Mouse (Mus musculus) lung, embryonic 16.5 days (tissue): Measurements from ENCODE around the gene Cers4. TPM values are rescaled to one million over a fixed set of nuclear protein-coding genes. Genes with fewer than 3 reads are reported as not detected.

Experiments used
- ATAC-seq: fragments of 200-750 bp; cut with Nextera tagmentation; 2 replicates; pipeline ENCODE4 v1.8.0; 2017; ENCODE audit warnings: low read depth, mild to moderate bottlenecking, moderate library complexity
- H3K27ac ChIP-seq: fragments of 300-500 bp; sonication (generic); 2 replicates; pipeline ENCODE4 v1.5.1; 2014; ENCODE audit warnings: mild to moderate bottlenecking, control low read depth, low read length
- H3K27me3 ChIP-seq: fragments of 300-500 bp; sonication (generic); 2 replicates; pipeline ENCODE4 v1.6.1; 2014; ENCODE audit warnings: low read depth, low read length, mixed read lengths; ENCODE audit not compliant: control insufficient read depth, insufficient read depth
- H3K36me3 ChIP-seq: fragments of 300-500 bp; sonication (generic); 2 replicates; pipeline ENCODE4 v1.6.1; 2014; ENCODE audit warnings: low read length; ENCODE audit not compliant: control insufficient read depth, insufficient read depth
- H3K4me1 ChIP-seq: fragments of 300-500 bp; sonication (generic); replicated peaks from 2 replicates; pipeline ENCODE4 v1.6.1; 2014; ENCODE audit warnings: low read length, mixed read lengths; ENCODE audit not compliant: control insufficient read depth, insufficient read depth
- H3K4me2 ChIP-seq: fragments of 300-500 bp; sonication (generic); 2 replicates; pipeline ENCODE4 v1.6.1; 2014; ENCODE audit warnings: low read depth, low read length, control low read depth
- H3K4me3 ChIP-seq: fragments of 300-500 bp; sonication (generic); 2 replicates; pipeline ENCODE4 v1.5.1; 2014; ENCODE audit warnings: mild to moderate bottlenecking, low read length, control low read depth
- H3K9ac ChIP-seq: fragments of 300-500 bp; sonication (generic); 2 replicates; pipeline ENCODE4 v1.6.1; 2014; ENCODE audit warnings: low read length, control low read depth
- H3K9me3 ChIP-seq: fragments of 300-500 bp; sonication (generic); 2 replicates; pipeline ENCODE4 v1.6.1; 2016; ENCODE audit warnings: low read length; ENCODE audit not compliant: control insufficient read depth
- WGBS: fragments of 180-500 bp; shearing (Covaris S2); extraction: QIAGEN DNeasy Blood & Tissue Kit; methylation state at CpG from one replicate; pipeline ENCODE4 v1.1.7; 2014; 5-methylcytosine and 5-hydroxymethylcytosine counted together
- polyA plus RNA-seq: library from polyadenylated mRNA; unstranded; fragments of >200 nt; fragmentation: Nextera tagmentation; extraction: Ambion mirVana; gene quantifications from 2 replicates; pipeline ENCODE4 v1.2.1, GENCODE M21; 2015

The Cers4 gene
- polyA plus RNA-seq, 1 experiment from 2014 or later: 30.2 TPM

DNA sequence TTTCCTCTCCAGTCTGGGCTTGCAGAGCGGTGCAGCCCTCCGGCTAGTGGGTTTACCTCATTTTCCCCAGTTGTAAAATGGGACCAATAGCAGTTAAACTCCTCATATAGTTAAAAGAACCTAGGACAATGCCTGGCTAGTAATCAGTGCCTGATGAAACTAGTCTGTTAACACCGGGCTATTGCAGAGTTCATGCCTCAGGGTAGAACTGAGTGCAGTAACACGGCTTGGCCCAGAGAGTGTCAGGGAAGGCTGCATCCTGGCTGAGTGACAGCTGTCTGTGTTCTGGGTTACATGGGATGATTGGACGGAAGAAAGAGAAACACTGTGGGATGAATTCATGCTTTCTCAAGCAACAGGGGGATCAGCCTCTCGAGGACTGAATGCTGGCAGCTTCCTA, 3.1 kb downstream of the Cers4 start:
- WGBS: 45% methylated on average over 6 of the region's 6 CpGs
- Histone ChIP-seq H3K36me3 (no peaks in the 10 kb centered on the region), H3K27me3 (no peaks in the 10 kb centered on the region), H3K27ac (no peak overlapping the region), H3K9ac (peak overlapping the region; percentile 25; the same call in 1 of the 2 replicates), H3K4me1 (peaks cover 17% of the 10 kb centered on the region), H3K9me3 (no peaks in the 10 kb centered on the region), H3K4me3 (no peak overlapping the region), H3K4me2 (no peak overlapping the region)
- ATAC-seq: no peak

DNA sequence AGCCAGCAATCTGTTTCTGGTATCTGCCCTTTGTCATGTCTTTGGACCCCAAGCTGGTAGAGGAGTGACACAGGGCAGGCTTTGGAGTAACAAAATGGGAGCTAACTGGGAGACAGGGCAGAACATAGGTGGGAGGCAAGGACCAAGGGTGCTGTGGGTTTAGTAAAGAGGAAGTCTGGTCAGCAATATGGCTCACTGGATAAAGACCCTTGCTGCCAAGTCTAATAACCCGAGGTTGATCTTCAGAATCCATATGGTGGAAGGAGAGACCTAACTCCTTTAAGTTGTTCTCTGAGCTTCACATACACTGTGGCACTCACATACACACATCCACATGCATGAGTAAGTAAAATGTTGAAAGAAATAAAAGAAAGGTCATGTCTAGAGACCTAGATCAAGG, 4.8 kb downstream of the Cers4 start:
- H3K27ac ChIP-seq: no peak overlapping the region
- 82% methylated on average over 1 of the region's 1 CpGs for WGBS
- no peak overlapping the region for H3K4me2 ChIP-seq
- peaks cover 15% of the 10 kb centered on the region for H3K4me1 ChIP-seq
- H3K36me3 ChIP-seq: no peaks in the 10 kb centered on the region
- H3K4me3 ChIP-seq: no peak overlapping the region
- no peaks in the 10 kb centered on the region for H3K27me3 ChIP-seq
- ATAC-seq: no peak
- H3K9ac ChIP-seq: no peak overlapping the region
- no peaks in the 10 kb centered on the region for H3K9me3 ChIP-seq

DNA sequence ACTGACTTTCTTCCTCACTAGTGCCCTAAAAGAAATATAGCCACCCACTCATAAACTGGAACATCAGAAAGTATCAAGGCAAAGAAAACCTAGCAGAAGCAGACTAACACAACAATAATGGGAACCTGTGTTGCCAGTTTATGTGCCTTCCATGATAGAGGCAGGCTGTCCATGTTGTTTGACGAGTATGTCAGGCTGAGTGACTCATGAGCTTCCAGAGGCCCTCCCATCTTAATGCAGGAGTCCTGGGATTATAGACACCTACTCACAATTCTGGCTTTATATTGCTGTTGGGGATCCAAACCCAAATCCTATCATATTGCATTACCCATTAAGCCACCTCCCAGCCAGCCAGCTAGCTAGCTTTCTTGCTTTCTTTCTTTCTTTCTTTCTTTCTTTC, 12.5 kb downstream of the Cers4 start:
- Histone ChIP-seq H3K4me3 (no peak overlapping the region), H3K27ac (no peak overlapping the region), H3K36me3 (no peaks in the 10 kb centered on the region), H3K4me1 (no peaks in the 10 kb centered on the region), H3K9me3 (no peaks in the 10 kb centered on the region), H3K27me3 (no peaks in the 10 kb centered on the region), H3K9ac (no peak overlapping the region), H3K4me2 (no peak overlapping the region)
- 78% methylated on average over 1 of the region's 1 CpGs for WGBS
- ATAC-seq: no peak

DNA sequence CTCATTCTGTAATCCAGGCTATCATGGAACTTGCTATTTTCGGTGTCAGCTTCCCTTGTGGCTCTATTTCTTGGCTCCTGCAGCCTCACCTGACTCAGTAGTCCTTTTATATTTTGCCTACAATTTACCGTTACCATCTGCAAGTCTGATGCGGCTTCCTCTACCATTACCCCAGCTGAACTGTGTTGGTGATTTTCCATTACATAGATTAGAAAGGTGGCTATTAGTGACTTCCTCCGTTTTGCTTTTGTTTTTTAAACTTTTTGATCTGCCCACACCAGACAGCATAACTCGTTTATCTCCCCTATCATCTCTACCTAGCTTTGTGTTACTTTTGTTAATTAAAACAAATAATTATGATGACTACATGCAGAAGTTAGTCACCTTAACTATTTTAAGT, 14.7 kb downstream of the Cers4 start:
- Histone ChIP-seq H3K27me3 (no peaks in the 10 kb centered on the region), H3K36me3 (no peaks in the 10 kb centered on the region), H3K9me3 (no peaks in the 10 kb centered on the region), H3K4me2 (no peak overlapping the region), H3K4me1 (peaks cover 19% of the 10 kb centered on the region), H3K27ac (no peak overlapping the region), H3K9ac (no peak overlapping the region), H3K4me3 (no peak overlapping the region)
- no peak for ATAC-seq
- 70% methylated on average over 5 of the region's 5 CpGs for WGBS

DNA sequence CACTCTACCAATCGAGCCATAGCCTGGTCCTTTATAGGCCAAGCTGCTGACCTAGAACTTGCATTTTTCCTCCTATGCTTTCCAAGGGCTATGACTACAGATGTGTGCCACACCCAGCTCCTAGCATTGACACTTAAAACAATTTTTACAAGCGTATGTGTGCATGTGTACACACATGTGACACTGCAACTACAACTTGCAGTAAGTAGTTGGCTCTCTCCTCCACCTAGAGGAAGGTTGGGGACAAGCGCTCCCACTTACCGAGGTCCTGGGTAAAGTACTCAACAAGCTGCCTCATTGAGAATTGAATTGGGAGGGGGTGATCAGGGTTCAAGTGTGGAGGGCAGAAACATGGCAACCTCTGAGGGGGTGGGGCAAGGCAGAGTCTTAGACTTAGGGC, 18.0 kb downstream of the Cers4 start:
- Histone ChIP-seq H3K9me3 (no peaks in the 10 kb centered on the region), H3K4me2 (no peak overlapping the region), H3K9ac (no peak overlapping the region), H3K27ac (peak overlapping the region; percentile 94), H3K36me3 (no peaks in the 10 kb centered on the region), H3K27me3 (no peaks in the 10 kb centered on the region), H3K4me3 (no peak overlapping the region), H3K4me1 (peaks cover 19% of the 10 kb centered on the region)
- WGBS: 72% methylated on average over 4 of the region's 4 CpGs
- no peak for ATAC-seq

DNA sequence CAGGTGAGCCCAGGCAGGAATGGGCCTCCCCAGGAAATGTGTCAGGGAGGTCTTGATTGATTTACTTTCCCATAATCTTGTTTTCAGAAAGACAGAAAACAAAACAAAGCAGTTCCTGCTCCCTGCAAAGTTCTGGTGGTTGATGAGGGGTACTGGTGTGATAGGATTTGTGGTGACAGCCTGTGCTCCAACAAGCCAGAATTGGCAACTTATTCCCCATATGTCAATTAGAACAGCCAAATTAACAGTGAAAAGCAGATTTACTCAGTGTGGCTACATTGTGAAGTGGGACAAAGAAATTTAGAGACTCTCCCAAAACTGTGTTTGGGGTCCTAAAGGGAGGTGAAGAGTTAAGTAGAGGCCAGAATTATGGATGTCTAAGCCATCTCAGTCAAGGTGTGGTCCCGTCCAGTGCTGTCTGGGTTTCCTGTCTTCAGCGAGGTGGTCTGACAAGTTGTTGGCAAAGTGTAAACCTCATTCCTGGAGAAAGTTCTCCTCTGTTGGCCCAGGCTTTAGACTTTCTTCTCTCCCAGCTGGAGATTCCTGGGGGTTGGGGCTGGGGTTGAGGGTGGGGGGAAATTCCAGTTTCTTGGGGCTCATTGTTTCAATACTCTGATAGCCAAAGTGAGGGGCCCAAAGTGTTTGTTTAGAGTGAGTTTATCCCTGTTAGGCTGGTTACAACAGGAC, 18.7 kb downstream of the Cers4 start:
- Histone ChIP-seq H3K4me2 (peak overlapping the region; percentile 19), H3K27ac (peak overlapping the region; percentile 94), H3K4me1 (peaks cover 19% of the 10 kb centered on the region), H3K36me3 (no peaks in the 10 kb centered on the region; the same call in 1 of the 2 replicates), H3K9me3 (no peaks in the 10 kb centered on the region), H3K4me3 (no peak overlapping the region), H3K27me3 (no peaks in the 10 kb centered on the region), H3K9ac (peak overlapping the region; percentile 29; the same call in 1 of the 2 replicates)
- peak; percentile 59 for ATAC-seq
- WGBS: 6% methylated on average over 2 of the region's 2 CpGs

DNA sequence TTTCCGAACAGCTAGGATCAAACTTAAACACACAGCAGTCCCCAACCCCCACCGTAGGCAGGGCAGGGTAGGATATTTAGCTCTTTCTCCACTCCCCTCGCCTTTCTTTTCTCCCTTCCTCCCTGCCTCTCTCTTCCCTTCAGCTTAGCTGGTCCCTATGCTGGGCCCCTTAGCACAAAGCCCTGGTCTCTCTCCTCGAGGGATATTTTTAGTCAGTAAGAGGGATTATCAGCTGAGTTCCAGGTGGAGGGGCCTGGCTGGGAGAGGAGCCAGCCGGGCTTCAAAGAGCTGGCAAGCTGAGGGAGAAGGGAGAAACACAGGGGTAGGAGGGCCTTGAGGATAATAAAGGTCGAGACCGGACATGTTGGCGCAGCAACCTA, 19.3 kb downstream of the Cers4 start:
- H3K4me3 ChIP-seq: no peak overlapping the region
- peak overlapping the region; percentile 19 for H3K4me2 ChIP-seq
- WGBS: 19% methylated on average over 8 of the region's 8 CpGs
- H3K27ac ChIP-seq: peak overlapping the region; percentile 94
- no peaks in the 10 kb centered on the region for H3K27me3 ChIP-seq
- H3K9ac ChIP-seq: peak overlapping the region; percentile 29; the same call in 1 of the 2 replicates
- H3K36me3 ChIP-seq: peaks cover 4% of the 10 kb centered on the region
- no peaks in the 10 kb centered on the region for H3K9me3 ChIP-seq
- ATAC-seq: peak; percentile 83
- H3K4me1 ChIP-seq: peaks cover 19% of the 10 kb centered on the region

DNA sequence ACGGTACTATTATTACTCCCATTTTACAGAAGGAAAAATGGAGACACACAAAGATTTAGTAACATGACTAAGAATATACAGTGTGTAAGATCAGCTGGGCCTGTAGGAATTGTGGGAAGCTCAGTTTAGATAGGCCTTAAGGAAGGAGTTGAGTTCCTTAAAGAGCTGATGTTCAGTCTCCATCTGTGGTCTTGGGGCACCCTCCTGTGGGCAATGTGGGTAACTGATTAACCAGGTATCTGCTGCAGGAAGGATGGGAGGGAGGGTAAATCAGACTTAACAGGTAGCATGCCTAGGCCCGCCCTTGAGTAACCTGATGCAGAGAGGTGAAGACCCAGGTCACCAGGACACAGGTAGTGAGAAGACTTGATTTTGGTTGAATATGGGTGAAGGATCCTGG, 23.3 kb downstream of the Cers4 start:
- H3K27ac ChIP-seq: no peak overlapping the region
- peaks cover 21% of the 10 kb centered on the region for H3K36me3 ChIP-seq
- no peak overlapping the region for H3K4me3 ChIP-seq
- H3K27me3 ChIP-seq: no peaks in the 10 kb centered on the region
- no peak overlapping the region for H3K4me2 ChIP-seq
- H3K9ac ChIP-seq: no peak overlapping the region
- H3K9me3 ChIP-seq: no peaks in the 10 kb centered on the region
- peaks cover 12% of the 10 kb centered on the region for H3K4me1 ChIP-seq
- no peak for ATAC-seq
- 74% methylated on average over 2 of the region's 2 CpGs for WGBS

DNA sequence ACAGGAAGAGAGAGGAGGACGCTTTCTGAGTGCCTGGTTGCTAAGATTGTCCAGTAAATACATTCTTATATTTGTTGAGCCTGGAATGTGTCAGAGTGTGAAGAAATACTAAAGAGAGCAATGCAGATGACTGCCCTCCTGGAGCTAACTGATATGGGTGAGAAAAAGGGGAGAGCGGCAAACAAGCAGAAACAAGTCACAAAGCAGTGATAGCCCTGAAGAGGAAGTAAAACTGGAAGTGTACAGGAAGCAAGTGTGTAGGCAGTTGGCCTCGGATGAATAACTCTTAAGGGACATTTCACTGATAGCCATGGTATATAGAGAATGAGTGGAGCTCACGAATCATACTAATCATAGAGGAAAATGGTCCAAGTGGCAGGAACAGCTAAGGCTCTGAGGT, 28.6 kb downstream of the Cers4 start:
- Histone ChIP-seq H3K4me2 (no peak overlapping the region), H3K27ac (no peak overlapping the region), H3K4me3 (no peak overlapping the region), H3K9me3 (no peaks in the 10 kb centered on the region), H3K36me3 (peaks cover 35% of the 10 kb centered on the region), H3K27me3 (no peaks in the 10 kb centered on the region), H3K9ac (no peak overlapping the region), H3K4me1 (no peaks in the 10 kb centered on the region)
- ATAC-seq: no peak
- WGBS: 78% methylated on average over 4 of the region's 4 CpGs

DNA sequence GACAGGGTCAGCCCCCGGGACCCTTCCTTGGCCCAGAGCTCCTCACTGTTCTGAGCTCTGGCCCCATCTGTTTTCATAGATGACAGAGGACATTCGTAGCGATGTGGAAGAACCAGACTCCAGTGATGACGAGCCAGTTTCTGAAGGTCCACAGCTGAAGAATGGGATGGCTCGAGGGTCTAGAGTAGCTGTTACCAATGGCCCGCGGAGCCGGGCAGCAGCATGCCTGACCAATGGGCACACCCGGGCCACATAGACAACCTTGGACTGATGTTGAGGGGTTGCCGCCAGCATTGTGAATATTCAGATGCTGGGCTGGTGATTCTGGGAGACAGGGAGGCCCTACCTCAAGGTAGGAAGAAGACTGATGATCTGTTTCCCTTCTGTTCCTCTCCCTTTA, 30.7 kb downstream of the Cers4 start:
- Histone ChIP-seq H3K27me3 (no peaks in the 10 kb centered on the region), H3K4me2 (no peak overlapping the region), H3K36me3 (peaks cover 24% of the 10 kb centered on the region), H3K4me1 (no peaks in the 10 kb centered on the region), H3K9ac (no peak overlapping the region), H3K4me3 (no peak overlapping the region), H3K27ac (no peak overlapping the region), H3K9me3 (no peaks in the 10 kb centered on the region)
- 95% methylated on average over 10 of the region's 10 CpGs for WGBS
- no peak for ATAC-seq
